Mouse (Mus musculus) ES-E14 (cell line): Measurements from ENCODE around the gene Nod1.

Experiments
- CHD2 ChIP-seq: IDR thresholded peaks from 2 replicates; pipeline ENCODE4 v1.6.1; 2014; ENCODE audit warnings: mild to moderate bottlenecking, low read depth, low read length, inconsistent platforms
- HCFC1 ChIP-seq: IDR thresholded peaks from 2 replicates; pipeline ENCODE4 v1.6.1; 2012; ENCODE audit warnings: low read length, inconsistent platforms, borderline replicate concordance; ENCODE audit not compliant: insufficient read depth
- MAFK ChIP-seq: IDR thresholded peaks from 2 replicates; pipeline ENCODE4 v1.6.1; 2014; ENCODE audit warnings: mild to moderate bottlenecking, low read depth, low read length, inconsistent platforms; ENCODE audit not compliant: insufficient read depth
- ZC3H11A ChIP-seq: IDR thresholded peaks from 2 replicates; pipeline ENCODE4 v1.6.1; 2012; ENCODE audit warnings: low read depth, mild to moderate bottlenecking, inconsistent platforms, low read length, borderline replicate concordance
- ZNF384 ChIP-seq: IDR thresholded peaks from 2 replicates; pipeline ENCODE4 v1.6.1; 2012; ENCODE audit warnings: low read depth, low read length, inconsistent platforms

GRCm38 (mm10) chr6:55016710-55017583 is 44.5 kb upstream of the Nod1 start:
- TF ChIP-seq MAFK, result no peak
- TF ChIP-seq ZC3H11A, result peak; percentile 58; the same call in 1 of the 2 replicates
- no peak for TF ChIP-seq ZNF384
- 0 out of 2 replicates have a peak, but pooled peaks have one; percentile 31 for TF ChIP-seq HCFC1
- TF ChIP-seq CHD2, result no peak
